In the genomic region with DNA sequence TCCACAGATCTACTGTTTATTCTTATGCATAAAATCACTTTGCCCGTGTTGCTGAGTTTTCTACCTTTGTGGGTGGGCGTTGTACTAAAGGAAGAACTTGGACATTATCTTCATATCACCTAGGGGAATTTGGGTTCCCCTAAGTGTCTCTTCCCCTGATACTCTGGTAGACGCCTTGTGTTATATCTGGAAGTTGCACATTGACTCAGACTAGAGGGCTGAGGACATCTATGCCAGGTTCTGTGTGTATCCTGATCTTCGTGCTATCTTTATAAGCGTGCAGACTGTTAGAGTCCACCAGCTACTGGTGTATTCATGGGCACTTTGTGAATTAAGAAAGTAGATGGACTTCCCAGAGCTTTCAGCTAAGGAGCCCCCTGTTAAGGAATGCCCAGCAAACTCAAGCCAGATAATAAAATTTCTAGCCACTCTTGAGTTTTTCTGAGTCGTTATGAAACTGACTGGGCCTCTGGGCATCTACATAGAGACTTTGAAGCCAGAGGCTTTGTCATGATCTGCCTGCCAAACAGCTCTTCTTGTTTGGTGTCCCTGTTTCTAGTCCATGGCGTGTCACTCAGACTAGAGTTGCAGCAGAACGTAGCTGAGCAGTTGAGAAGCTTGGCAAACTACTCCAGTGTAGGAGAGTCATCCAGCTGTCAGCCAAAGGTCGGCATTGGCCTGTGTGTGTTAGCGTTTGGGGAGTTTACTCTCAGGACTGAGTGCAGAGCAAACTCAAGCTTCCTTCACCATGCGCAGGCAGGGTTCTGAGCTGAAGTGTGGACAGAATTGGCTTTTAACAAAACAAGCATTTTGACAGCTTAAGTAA, we compare ENCODE assay signal across 9 mouse cellular contexts. TPM values are rescaled to one million over a fixed set of nuclear protein-coding genes. Genes with fewer than 3 reads are reported as not detected.
DNase-seq lines count a peak whose midpoint lies in the region; ATAC-seq and TF ChIP-seq lines count a peak whose summit lies in the region.
"Had no signal": no experiment of that assay in that cellular context is flagged by ENCODE, and none has a peak within 500 bp of the region (broad histone marks: within the 10 kb centered on the region; RNA-seq: fewer than 3 reads in every experiment).

No protein-coding gene starts in this region.

- peak; percentile 55 for DNase-seq in MEL-GATA-1-ER (ENCODE audit: extremely low read depth, low read depth)
- peak; percentile 39 for DNase-seq in fibroblast of lung, adult 2 months (ENCODE audit: low read depth)
- peak; percentile 85 for DNase-seq in lung, embryonic 14.5 days
- DNase-seq in right cerebral cortex, postnatal 25 days, result no peak
- no peak for DNase-seq in layer of hippocampus, postnatal 36 days
- no peak for DNase-seq in embryonic facial prominence, embryonic 10.5 days (ENCODE audit: low spot score)
- no peak for DNase-seq in left cerebral cortex, postnatal 14 days (ENCODE audit: low spot score in 2 of 2)

- TF ChIP-seq CTCF in lung, embryonic 14.5 days (IDR thresholded peaks at IDR 0.05; ENCODE audit: low read depth), result no peak

- H3K4me3 ChIP-seq in intestine, embryonic 16.5 days (ENCODE audit: low read length), result no peak overlapping the region
- no peak overlapping the region for H3K4me3 ChIP-seq in lung, embryonic 14.5 days (ENCODE audit: low read depth, low read length)
- H3K4me3 ChIP-seq in embryonic facial prominence, embryonic 10.5 days, result no peak overlapping the region

- WGBS in intestine, embryonic 16.5 days, result 55% methylated on average over 11 of the region's 11 CpGs
- WGBS in lung, embryonic 14.5 days, result 45% methylated on average over 11 of the region's 11 CpGs
- WGBS in embryonic facial prominence, embryonic 10.5 days, result 85% methylated on average over 11 of the region's 11 CpGs

- H3K9ac ChIP-seq in intestine, embryonic 16.5 days (ENCODE audit: low read depth, low read length), result no peak overlapping the region
- no peak overlapping the region; the same call in 1 of the 2 replicates for H3K9ac ChIP-seq in lung, embryonic 14.5 days

- no peaks in the 10 kb centered on the region for H3K9me3 ChIP-seq in intestine, embryonic 16.5 days (ENCODE audit: control insufficient read depth, low read length)
- no peaks in the 10 kb centered on the region for H3K9me3 ChIP-seq in lung, embryonic 14.5 days (ENCODE audit: low read depth, low read length)
- no peaks in the 10 kb centered on the region for H3K9me3 ChIP-seq in embryonic facial prominence, embryonic 10.5 days

- H3K27ac ChIP-seq in intestine, embryonic 16.5 days (ENCODE audit: low read length), result 0 out of 2 replicates have a peak overlapping the region, but pooled peaks have one; percentile 1
- peak overlapping the region; percentile 83 for H3K27ac ChIP-seq in lung, embryonic 14.5 days (ENCODE audit: low read depth)
- no peak overlapping the region for H3K27ac ChIP-seq in embryonic facial prominence, embryonic 10.5 days (replicated peaks)

- H3K36me3 ChIP-seq in intestine, embryonic 16.5 days (ENCODE audit: control insufficient read depth, insufficient read depth, low read length), result no peaks in the 10 kb centered on the region
- H3K36me3 ChIP-seq in lung, embryonic 14.5 days (ENCODE audit: insufficient read depth), result no peaks in the 10 kb centered on the region
- H3K36me3 ChIP-seq in embryonic facial prominence, embryonic 10.5 days (replicated peaks), result no peaks in the 10 kb centered on the region

- no peaks in the 10 kb centered on the region for H3K27me3 ChIP-seq in intestine, embryonic 16.5 days (replicated peaks; ENCODE audit: control insufficient read depth, insufficient read depth, low read length)
- H3K27me3 ChIP-seq in lung, embryonic 14.5 days (ENCODE audit: insufficient read depth, low read length), result no peaks in the 10 kb centered on the region
- no peaks in the 10 kb centered on the region for H3K27me3 ChIP-seq in embryonic facial prominence, embryonic 10.5 days (replicated peaks; ENCODE audit: low read depth, poor library complexity, severe bottlenecking)

- intact Hi-C loops in left cerebral cortex, postnatal 14 days (cut with DNase I), result loop anchor here (5.0 kb wide), 2 partner anchors 38 to 118 kb away; no protein-coding TSS in a partner anchor

- no peak overlapping the region for H3K4me2 ChIP-seq in intestine, embryonic 16.5 days (ENCODE audit: low read depth, low read length)
- peak overlapping the region; percentile 40 for H3K4me2 ChIP-seq in lung, embryonic 14.5 days

- H3K4me1 ChIP-seq in intestine, embryonic 16.5 days (ENCODE audit: control insufficient read depth, insufficient read depth, low read length), result peaks cover 49% of the 10 kb centered on the region
- H3K4me1 ChIP-seq in lung, embryonic 14.5 days (ENCODE audit: insufficient read depth), result peaks cover 38% of the 10 kb centered on the region
- peaks cover 35% of the 10 kb centered on the region for H3K4me1 ChIP-seq in embryonic facial prominence, embryonic 10.5 days

- ATAC-seq in intestine, embryonic 16.5 days, result no peak
- ATAC-seq in lung, embryonic 14.5 days (ENCODE audit: insufficient read depth), result peak; percentile 57; the same call in 1 of the 2 replicates

RNA-seq across cellular contexts. Expression of a gene that starts 3.5 kb away (rescaled TPM):
- polyA plus RNA-seq in intestine, embryonic 16.5 days (2015; fragmentation: Nextera tagmentation; extraction: Ambion mirVana), result 18.6 and 20.6 TPM in 2 replicates
- polyA plus RNA-seq in lung, embryonic 14.5 days (2014; fragmentation: Nextera tagmentation; extraction: Ambion mirVana), result 32.2 and 33.7 TPM in 2 replicates
- total RNA-seq in layer of hippocampus, postnatal 36 days (2021), result 10 to 100 TPM; 19.7 to 23.9 TPM
- 29.5 and 30.2 TPM in 2 replicates for polyA plus RNA-seq in embryonic facial prominence, embryonic 10.5 days (2016; fragmentation: Nextera tagmentation; extraction: Ambion mirVana)
- total RNA-seq in left cerebral cortex, postnatal 14 days (2021), result 10 to 100 TPM; 21.0 to 22.1 TPM

RNA-seq across cellular contexts. Expression of a gene that starts 50.2 kb away (rescaled TPM):
- polyA plus RNA-seq in intestine, embryonic 16.5 days (2015; fragmentation: Nextera tagmentation; extraction: Ambion mirVana), result 8.8 and 10.6 TPM in 2 replicates
- polyA plus RNA-seq in lung, embryonic 14.5 days (2014; fragmentation: Nextera tagmentation; extraction: Ambion mirVana), result 3.8 and 5.1 TPM in 2 replicates
- total RNA-seq in layer of hippocampus, postnatal 36 days (2021), result 1 to 10 TPM; 2.2 to 2.7 TPM
- 0.52 and 0.67 TPM in 2 replicates for polyA plus RNA-seq in embryonic facial prominence, embryonic 10.5 days (2016; fragmentation: Nextera tagmentation; extraction: Ambion mirVana)
- total RNA-seq in left cerebral cortex, postnatal 14 days (2021), result 1 to 10 TPM; 3.9 to 5.1 TPM

RNA-seq across cellular contexts. Expression of a gene that starts 57.4 kb away (rescaled TPM):
- 1.0 and 3.1 TPM in 2 replicates for polyA plus RNA-seq in intestine, embryonic 16.5 days (2015; fragmentation: Nextera tagmentation; extraction: Ambion mirVana)
- polyA plus RNA-seq in lung, embryonic 14.5 days (2014; fragmentation: Nextera tagmentation; extraction: Ambion mirVana), result not detected in 2 replicates
- total RNA-seq in layer of hippocampus, postnatal 36 days (2021), result not detected
- polyA plus RNA-seq in embryonic facial prominence, embryonic 10.5 days (2016; fragmentation: Nextera tagmentation; extraction: Ambion mirVana), result not detected in 2 replicates
- not detected for total RNA-seq in left cerebral cortex, postnatal 14 days (2021)
- total RNA-seq: layer of hippocampus, postnatal 14 days had no signal

Comparison
In these comparisons a context has a peak if more than half of its experiments do, and no peak if none do; other contexts are left out.
1. DNase-seq: peak in MEL-GATA-1-ER (single experiment), fibroblast of lung, adult 2 months (single experiment) and lung, embryonic 14.5 days (single experiment); none in right cerebral cortex, postnatal 25 days (single experiment), layer of hippocampus, postnatal 36 days (0 of 2), embryonic facial prominence, embryonic 10.5 days (single experiment) and left cerebral cortex, postnatal 14 days (0 of 2).